Mouse (Mus musculus): ENCODE data around the gene Paxbp1. TPM values are rescaled to one million over a fixed set of nuclear protein-coding genes. Genes with fewer than 3 reads are reported as not detected.
"Not testable (repeated sequence)": the region's sequence is repeated elsewhere in the genome, so short reads cannot be mapped to it uniquely, and the experiment has no call there.

Gene Paxbp1
- 94.3 and 98.2 TPM in 2 replicates for polyA plus RNA-seq (2016; fragmentation: Nextera tagmentation; extraction: Ambion mirVana)

GRCm38 (mm10) chr16:91044270-91045182 lies at the start of gene Paxbp1:
Paxbp1 (minus strand) TSS chr16:91044543.
- peak; percentile 98 for ATAC-seq (ENCODE audit: insufficient number of reproducible peaks, insufficient read depth, low FRiP score, low TSS enrichment)
- peak within 1 kb of the TSS; percentile 96 for H3K27ac ChIP-seq
- peaks cover 12% of the 10 kb centered on the region for H3K36me3 ChIP-seq
- peak within 1 kb of the TSS; percentile 68 for H3K4me2 ChIP-seq (replicated peaks)
- peak within 1 kb of the TSS; percentile 98 for H3K4me3 ChIP-seq
- WGBS = 2% methylated on average over 66 of the region's 70 CpGs
- peak within 1 kb of the TSS; percentile 97 for H3K9ac ChIP-seq
- no peaks in the 10 kb centered on the region for H3K27me3 ChIP-seq
- peaks cover 10% of the 10 kb centered on the region for H3K4me1 ChIP-seq
- H3K9me3 ChIP-seq = no peaks in the 10 kb centered on the region

GRCm38 (mm10) chr16:91086642-91087306 lies 42.4 kb upstream of the Paxbp1 start:
- Histone ChIP-seq H3K4me3 (no peak overlapping the region), H3K27ac (no peak overlapping the region), H3K4me2 (replicated peaks) (no peak overlapping the region), H3K36me3 (no peaks in the 10 kb centered on the region), H3K9me3 (no peaks in the 10 kb centered on the region), H3K27me3 (no peaks in the 10 kb centered on the region), H3K9ac (no peak overlapping the region), H3K4me1 (peaks cover 6% of the 10 kb centered on the region; the same call in 1 of the 2 replicates)
- 64% methylated on average over 4 of the region's 4 CpGs for WGBS
- no peak for ATAC-seq (ENCODE audit: insufficient number of reproducible peaks, insufficient read depth, low FRiP score, low TSS enrichment)

- no peak overlapping the region for H3K9ac ChIP-seq
- no peak overlapping the region for H3K27ac ChIP-seq
- 55% methylated on average over 17 of the region's 17 CpGs for WGBS
- no peaks in the 10 kb centered on the region for H3K27me3 ChIP-seq
- H3K36me3 ChIP-seq = no peaks in the 10 kb centered on the region
- H3K9me3 ChIP-seq = no peaks in the 10 kb centered on the region
- no peak for ATAC-seq (ENCODE audit: insufficient number of reproducible peaks, insufficient read depth, low FRiP score, low TSS enrichment)
- peaks cover 6% of the 10 kb centered on the region; the same call in 1 of the 2 replicates for H3K4me1 ChIP-seq
- no peak overlapping the region for H3K4me3 ChIP-seq
- no peak overlapping the region for H3K4me2 ChIP-seq (replicated peaks)
Observed at GRCm38 (mm10) chr16:91085239-91085825, 41.0 kb upstream of the Paxbp1 start.

DNA sequence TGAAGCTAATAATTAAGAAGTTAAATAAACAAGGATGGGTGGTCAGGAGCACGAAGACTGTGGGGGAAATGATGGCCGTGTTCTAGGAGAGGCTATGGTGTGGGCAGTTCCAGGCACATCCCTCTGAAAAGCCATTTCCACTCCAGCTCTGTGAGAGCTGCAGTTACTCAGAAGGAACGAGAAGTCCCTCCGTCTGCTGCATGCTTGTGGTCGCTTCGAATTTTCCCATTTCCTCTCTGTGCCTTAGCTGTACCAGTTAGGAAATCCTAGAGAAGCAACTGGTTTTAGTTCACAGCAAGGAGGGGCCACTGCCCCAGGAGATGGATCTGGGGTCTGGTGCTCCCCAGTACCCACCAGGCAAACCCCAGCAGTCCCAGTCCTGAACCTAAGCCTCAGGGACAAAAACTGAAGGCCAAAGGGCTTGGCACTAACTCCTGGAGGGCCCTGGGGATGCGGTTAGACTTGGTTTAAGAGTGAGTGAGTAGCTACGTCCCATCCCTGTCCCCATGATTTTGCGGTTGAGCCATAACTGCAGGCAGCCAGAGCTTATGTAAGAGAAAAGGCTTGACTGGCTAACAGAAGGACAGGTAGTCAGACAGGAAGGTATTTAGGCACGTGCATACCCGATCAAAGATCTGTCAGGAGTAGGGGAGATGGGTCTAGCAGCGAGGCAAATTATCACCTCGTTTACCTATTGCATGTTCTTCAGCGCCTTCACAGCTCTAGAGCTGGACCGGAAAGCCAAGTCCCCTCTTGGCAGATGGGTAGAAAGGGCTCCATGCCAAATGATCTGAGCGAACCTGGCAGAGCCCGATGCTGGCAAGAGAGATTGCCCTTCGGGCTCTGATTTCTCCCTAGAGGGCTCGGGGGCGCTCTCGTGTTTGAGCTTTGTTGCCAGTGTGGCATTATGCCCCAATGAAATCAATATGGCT lies 40.2 kb upstream of the Paxbp1 start:
- Histone ChIP-seq H3K27ac (no peak overlapping the region), H3K27me3 (no peaks in the 10 kb centered on the region), H3K9me3 (no peaks in the 10 kb centered on the region), H3K4me1 (peaks cover 6% of the 10 kb centered on the region; the same call in 1 of the 2 replicates), H3K36me3 (no peaks in the 10 kb centered on the region), H3K9ac (no peak overlapping the region), H3K4me2 (replicated peaks) (no peak overlapping the region), H3K4me3 (no peak overlapping the region)
- no peak for ATAC-seq (ENCODE audit: insufficient number of reproducible peaks, insufficient read depth, low FRiP score, low TSS enrichment)
- 73% methylated on average over 21 of the region's 21 CpGs for WGBS

GRCm38 (mm10) chr16:91083002-91083646 lies 38.8 kb upstream of the Paxbp1 start:
- Histone ChIP-seq H3K4me2 (replicated peaks) (no peak overlapping the region), H3K4me3 (no peak overlapping the region), H3K9ac (no peak overlapping the region), H3K4me1 (peaks cover 6% of the 10 kb centered on the region; the same call in 1 of the 2 replicates), H3K36me3 (no peaks in the 10 kb centered on the region), H3K27ac (no peak overlapping the region), H3K27me3 (no peaks in the 10 kb centered on the region), H3K9me3 (no peaks in the 10 kb centered on the region)
- 70% methylated on average over 4 of the region's 4 CpGs for WGBS
- no peak for ATAC-seq (ENCODE audit: insufficient number of reproducible peaks, insufficient read depth, low FRiP score, low TSS enrichment)

DNA sequence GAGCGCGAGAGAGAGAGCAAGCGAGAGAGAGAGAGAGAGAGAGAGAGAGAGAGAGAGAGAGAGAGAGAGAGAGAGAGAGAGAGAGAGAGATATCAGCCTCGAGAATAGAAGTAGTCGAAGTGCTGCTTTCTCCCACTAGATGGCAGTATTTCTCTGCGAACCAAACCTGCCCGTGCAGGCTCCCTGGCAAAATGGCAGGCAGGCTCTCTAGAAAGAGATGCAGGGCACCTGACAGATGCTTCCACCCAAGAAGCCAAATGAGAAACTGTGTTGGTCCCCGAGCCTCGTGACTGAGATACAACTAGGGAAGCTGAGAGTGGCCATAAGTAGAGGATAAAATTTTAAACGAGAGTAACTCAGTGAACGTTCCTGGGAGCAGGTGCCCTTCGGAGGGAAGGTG lies 37.2 kb upstream of the Paxbp1 start:
- Histone ChIP-seq H3K4me3 (no peak overlapping the region), H3K36me3 (no peaks in the 10 kb centered on the region), H3K9ac (no peak overlapping the region), H3K27ac (no peak overlapping the region), H3K4me2 (replicated peaks) (no peak overlapping the region), H3K9me3 (no peaks in the 10 kb centered on the region), H3K4me1 (peaks cover 6% of the 10 kb centered on the region; the same call in 1 of the 2 replicates), H3K27me3 (no peaks in the 10 kb centered on the region)
- ATAC-seq (ENCODE audit: insufficient number of reproducible peaks, insufficient read depth, low FRiP score, low TSS enrichment) = no peak
- 23% methylated on average over 11 of the region's 12 CpGs for WGBS

DNA sequence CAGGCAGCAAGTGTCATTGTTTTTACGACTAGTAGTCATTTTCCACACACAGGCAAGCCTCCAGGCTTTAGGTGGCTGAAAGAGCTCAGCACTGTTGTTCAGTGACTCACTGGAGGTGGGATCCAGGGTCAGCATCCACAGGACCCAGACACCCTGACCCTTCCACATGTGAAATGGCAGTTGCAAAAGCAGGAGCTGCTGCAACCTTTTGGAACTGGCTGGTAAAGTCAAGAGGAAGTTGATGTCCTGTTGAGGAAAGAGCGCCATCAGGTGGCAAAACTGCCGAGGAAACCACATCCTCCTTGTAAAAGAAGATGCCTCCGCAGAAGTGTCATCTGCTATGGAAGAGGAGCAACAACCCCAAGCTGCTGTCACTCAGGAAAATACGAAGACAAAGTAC lies 31.8 kb upstream of the Paxbp1 start:
- H3K27me3 ChIP-seq = no peaks in the 10 kb centered on the region
- H3K27ac ChIP-seq = no peak overlapping the region
- H3K4me1 ChIP-seq = no peaks in the 10 kb centered on the region
- no peak overlapping the region for H3K4me3 ChIP-seq
- H3K9me3 ChIP-seq = no peaks in the 10 kb centered on the region
- no peak overlapping the region for H3K9ac ChIP-seq
- ATAC-seq (ENCODE audit: insufficient number of reproducible peaks, insufficient read depth, low FRiP score, low TSS enrichment) = no peak
- no peaks in the 10 kb centered on the region for H3K36me3 ChIP-seq
- no peak overlapping the region for H3K4me2 ChIP-seq (replicated peaks)
- 76% methylated on average over 5 of the region's 5 CpGs for WGBS

GRCm38 (mm10) chr16:91075423-91075822 lies 31.1 kb upstream of the Paxbp1 start:
- H3K27me3 ChIP-seq; H3K9me3 ChIP-seq; H3K4me1 ChIP-seq; H3K4me3 ChIP-seq; H3K36me3 ChIP-seq; H3K9ac ChIP-seq; H3K4me2 ChIP-seq (replicated peaks); H3K27ac ChIP-seq; ATAC-seq (ENCODE audit: insufficient number of reproducible peaks, insufficient read depth, low FRiP score, low TSS enrichment): not testable (repeated sequence)
- WGBS = 83% methylated on average over 8 of the region's 8 CpGs

DNA sequence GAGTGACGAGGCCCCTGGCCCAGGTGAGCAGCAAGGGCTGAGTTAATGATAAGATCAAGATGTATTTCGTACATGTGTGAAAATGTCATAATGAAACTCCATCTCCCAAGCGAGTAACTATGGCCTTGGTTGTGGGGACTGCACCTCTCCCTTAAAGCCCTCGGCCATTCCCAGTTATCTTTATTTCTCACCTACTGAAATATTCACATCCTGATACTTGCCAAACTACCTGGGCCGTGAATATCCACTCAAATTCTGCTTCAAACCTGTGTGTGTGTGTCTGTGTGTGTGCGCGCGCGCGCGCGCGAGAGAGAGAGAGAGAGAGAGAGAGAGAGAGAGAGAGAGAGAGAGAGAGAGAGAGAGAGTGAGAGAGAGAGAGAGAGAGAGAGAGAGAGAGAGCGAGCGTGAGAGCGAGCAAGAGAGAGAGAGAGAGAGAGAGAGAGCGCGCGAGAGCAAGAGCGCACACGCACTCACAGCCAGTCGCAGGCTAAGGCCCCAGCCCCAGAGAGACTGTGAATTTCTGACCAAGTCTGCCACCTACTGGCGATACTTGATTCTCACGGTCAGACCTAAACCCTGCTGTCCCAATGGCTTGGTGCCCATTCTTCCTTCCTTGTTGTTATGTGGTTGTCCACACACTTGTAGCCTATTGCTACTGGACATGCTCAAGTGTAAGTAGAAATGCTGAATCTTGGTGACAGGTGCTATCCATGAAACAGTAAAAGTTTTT lies 29.0 kb upstream of the Paxbp1 start:
- no peaks in the 10 kb centered on the region for H3K36me3 ChIP-seq
- no peak overlapping the region for H3K4me3 ChIP-seq
- no peak overlapping the region for H3K9ac ChIP-seq
- no peaks in the 10 kb centered on the region for H3K9me3 ChIP-seq
- H3K27me3 ChIP-seq = 0 out of 2 replicates have a peak, but pooled peaks cover 3% of the 10 kb centered on the region
- no peak overlapping the region for H3K27ac ChIP-seq
- H3K4me1 ChIP-seq = no peaks in the 10 kb centered on the region
- peak overlapping the region; percentile 29; the same call in 1 of the 2 replicates for H3K4me2 ChIP-seq (replicated peaks)
- ATAC-seq (ENCODE audit: insufficient number of reproducible peaks, insufficient read depth, low FRiP score, low TSS enrichment) = peak; percentile 88; the same call in 1 of the 2 replicates
- 34% methylated on average over 23 of the region's 24 CpGs for WGBS

DNA sequence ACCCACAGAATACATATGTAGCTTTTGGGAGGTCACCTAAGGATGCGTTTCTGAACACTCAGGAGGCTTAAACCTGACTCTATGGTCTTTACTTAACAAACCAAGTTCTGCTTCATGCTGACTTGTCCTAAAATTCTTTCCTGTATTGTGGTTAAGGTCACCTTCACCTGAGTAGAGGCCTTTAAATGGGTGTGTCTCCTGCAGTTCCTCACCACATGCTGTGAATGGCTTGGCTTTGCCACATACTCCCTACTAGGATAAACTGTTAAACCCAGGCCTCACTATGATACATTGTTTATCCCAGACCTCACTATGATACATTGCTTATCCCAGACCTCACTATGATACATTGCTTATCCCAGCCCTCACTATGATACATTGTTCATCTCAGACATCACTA lies 27.9 kb upstream of the Paxbp1 start:
- no peak for ATAC-seq (ENCODE audit: insufficient number of reproducible peaks, insufficient read depth, low FRiP score, low TSS enrichment)
- Histone ChIP-seq H3K4me1 (no peaks in the 10 kb centered on the region), H3K27ac (no peak overlapping the region), H3K4me2 (replicated peaks) (no peak overlapping the region), H3K4me3 (no peak overlapping the region), H3K9me3 (no peaks in the 10 kb centered on the region), H3K9ac (no peak overlapping the region), H3K36me3 (no peaks in the 10 kb centered on the region), H3K27me3 (0 out of 2 replicates have a peak, but pooled peaks cover 3% of the 10 kb centered on the region)
- WGBS = 94% methylated on average over 1 of the region's 1 CpGs

All from embryonic facial prominence, embryonic 12.5 days (tissue).